Mouse (Mus musculus): ENCODE data around the gene Igfbp5. TPM values are rescaled to one million over a fixed set of nuclear protein-coding genes. Genes with fewer than 3 reads are reported as not detected.

The Igfbp5 gene
- total and polyA plus RNA-seq, 2 experiments from 2014 or later = 55.4 to 147 TPM

GRCm38 (mm10) chr1:72858286-72858685 is 16.4 kb downstream of the Igfbp5 start:
- 85% methylated on average over 9 of the region's 9 CpGs for WGBS
- H3K36me3 ChIP-seq (replicated peaks; ENCODE audit: control insufficient read depth, insufficient read depth, low read length) = peaks cover 15% of the 10 kb centered on the region; the same call in 1 of the 2 replicates
- no peaks in the 10 kb centered on the region for H3K9me3 ChIP-seq (replicated peaks; ENCODE audit: control insufficient read depth, low read length)
- H3K27ac ChIP-seq (ENCODE audit: low read depth) = no peak overlapping the region
- H3K9ac ChIP-seq (replicated peaks; ENCODE audit: low read depth, low read length) = no peak overlapping the region
- ATAC-seq (ENCODE audit: insufficient read depth, low read depth) = no peak
- no peaks in the 10 kb centered on the region for H3K27me3 ChIP-seq (ENCODE audit: control insufficient read depth, insufficient read depth, low read length)
- H3K4me1 ChIP-seq (ENCODE audit: control insufficient read depth, insufficient read depth) = no peaks in the 10 kb centered on the region
- H3K4me3 ChIP-seq (ENCODE audit: low read depth, low read length) = no peak overlapping the region
- no peak for DNase-seq (ENCODE audit: low spot score)
- no peak for TF ChIP-seq EP300 (IDR thresholded peaks at IDR 0.05; ENCODE audit: low read depth)
- TF ChIP-seq CTCF (IDR thresholded peaks at IDR 0.05; ENCODE audit: low read depth) = no peak
- H3K4me2 ChIP-seq (ENCODE audit: low read depth, low read length) = no peak overlapping the region

GRCm38 (mm10) chr1:72857631-72858030 is 17.1 kb downstream of the Igfbp5 start:
- DNase-seq (ENCODE audit: low spot score) = no peak
- no peak for TF ChIP-seq EP300 (IDR thresholded peaks at IDR 0.05; ENCODE audit: low read depth)
- no peak for TF ChIP-seq CTCF (IDR thresholded peaks at IDR 0.05; ENCODE audit: low read depth)
- no peaks in the 10 kb centered on the region for H3K9me3 ChIP-seq (replicated peaks; ENCODE audit: control insufficient read depth, low read length)
- no peaks in the 10 kb centered on the region for H3K27me3 ChIP-seq (ENCODE audit: control insufficient read depth, insufficient read depth, low read length)
- no peak overlapping the region for H3K27ac ChIP-seq (ENCODE audit: low read depth)
- no peaks in the 10 kb centered on the region for H3K4me1 ChIP-seq (ENCODE audit: control insufficient read depth, insufficient read depth)
- no peak for ATAC-seq (ENCODE audit: insufficient read depth, low read depth)
- no peak overlapping the region for H3K4me2 ChIP-seq (ENCODE audit: low read depth, low read length)
- WGBS = 64% methylated on average over 5 of the region's 5 CpGs
- H3K4me3 ChIP-seq (ENCODE audit: low read depth, low read length) = no peak overlapping the region
- no peak overlapping the region for H3K9ac ChIP-seq (replicated peaks; ENCODE audit: low read depth, low read length)
- H3K36me3 ChIP-seq (replicated peaks; ENCODE audit: control insufficient read depth, insufficient read depth, low read length) = peaks cover 9% of the 10 kb centered on the region; the same call in 1 of the 2 replicates

GRCm38 (mm10) chr1:72857142-72857541 is 17.5 kb downstream of the Igfbp5 start:
- H3K9me3 ChIP-seq (replicated peaks; ENCODE audit: control insufficient read depth, low read length) = no peaks in the 10 kb centered on the region
- no peaks in the 10 kb centered on the region for H3K27me3 ChIP-seq (ENCODE audit: control insufficient read depth, insufficient read depth, low read length)
- DNase-seq (ENCODE audit: low spot score) = no peak
- H3K36me3 ChIP-seq (replicated peaks; ENCODE audit: control insufficient read depth, insufficient read depth, low read length) = peaks cover 9% of the 10 kb centered on the region; the same call in 1 of the 2 replicates
- H3K4me3 ChIP-seq (ENCODE audit: low read depth, low read length) = no peak overlapping the region
- H3K9ac ChIP-seq (replicated peaks; ENCODE audit: low read depth, low read length) = no peak overlapping the region
- no peak overlapping the region for H3K27ac ChIP-seq (ENCODE audit: low read depth)
- TF ChIP-seq CTCF (IDR thresholded peaks at IDR 0.05; ENCODE audit: low read depth) (no peak), EP300 (IDR thresholded peaks at IDR 0.05; ENCODE audit: low read depth) (no peak)
- no peaks in the 10 kb centered on the region for H3K4me1 ChIP-seq (ENCODE audit: control insufficient read depth, insufficient read depth)
- no peak for ATAC-seq (ENCODE audit: insufficient read depth, low read depth)
- no peak overlapping the region for H3K4me2 ChIP-seq (ENCODE audit: low read depth, low read length)
- 71% methylated on average over 7 of the region's 7 CpGs for WGBS

- Histone ChIP-seq H3K36me3 (replicated peaks; ENCODE audit: control insufficient read depth, insufficient read depth, low read length) (peaks cover 8% of the 10 kb centered on the region; the same call in 1 of the 2 replicates), H3K4me2 (ENCODE audit: low read depth, low read length) (no peak overlapping the region), H3K27me3 (ENCODE audit: control insufficient read depth, insufficient read depth, low read length) (no peaks in the 10 kb centered on the region), H3K9ac (replicated peaks; ENCODE audit: low read depth, low read length) (no peak overlapping the region), H3K4me3 (ENCODE audit: low read depth, low read length) (no peak overlapping the region), H3K27ac (ENCODE audit: low read depth) (no peak overlapping the region), H3K4me1 (ENCODE audit: control insufficient read depth, insufficient read depth) (no peaks in the 10 kb centered on the region), H3K9me3 (replicated peaks; ENCODE audit: control insufficient read depth, low read length) (no peaks in the 10 kb centered on the region)
- 70% methylated on average over 19 of the region's 19 CpGs for WGBS
- DNase-seq (ENCODE audit: low spot score) = no peak
- TF ChIP-seq CTCF (IDR thresholded peaks at IDR 0.05; ENCODE audit: low read depth) (no peak), EP300 (IDR thresholded peaks at IDR 0.05; ENCODE audit: low read depth) (no peak)
- peak; percentile 10; the same call in 1 of the 2 replicates for ATAC-seq (ENCODE audit: insufficient read depth, low read depth)
Measured at GRCm38 (mm10) chr1:72856209-72856909, 18.3 kb downstream of the Igfbp5 start.

- DNase-seq (ENCODE audit: low spot score) = no peak
- 75% methylated on average over 10 of the region's 10 CpGs for WGBS
- no peak overlapping the region for H3K9ac ChIP-seq (replicated peaks; ENCODE audit: low read depth, low read length)
Measured at GRCm38 (mm10) chr1:72855729-72856128, 19.0 kb downstream of the Igfbp5 start.

More at GRCm38 (mm10) chr1:72855729-72856128, 19.0 kb downstream of the Igfbp5 start:
- no peak for ATAC-seq (ENCODE audit: insufficient read depth, low read depth)
- Histone ChIP-seq H3K9me3 (replicated peaks; ENCODE audit: control insufficient read depth, low read length) (no peaks in the 10 kb centered on the region), H3K27me3 (ENCODE audit: control insufficient read depth, insufficient read depth, low read length) (no peaks in the 10 kb centered on the region), H3K4me1 (ENCODE audit: control insufficient read depth, insufficient read depth) (no peaks in the 10 kb centered on the region), H3K4me2 (ENCODE audit: low read depth, low read length) (no peak overlapping the region), H3K36me3 (replicated peaks; ENCODE audit: control insufficient read depth, insufficient read depth, low read length) (peaks cover 1% of the 10 kb centered on the region; the same call in 1 of the 2 replicates), H3K4me3 (ENCODE audit: low read depth, low read length) (no peak overlapping the region), H3K27ac (ENCODE audit: low read depth) (no peak overlapping the region)
- TF ChIP-seq EP300 (IDR thresholded peaks at IDR 0.05; ENCODE audit: low read depth) (no peak), CTCF (IDR thresholded peaks at IDR 0.05; ENCODE audit: low read depth) (no peak)

Data from heart, postnatal 0 days (tissue).